Mouse (Mus musculus) limb, embryonic 14.5 days (tissue): Measurements from ENCODE around the gene Pnmal1. TPM values are rescaled to one million over a fixed set of nuclear protein-coding genes. Genes with fewer than 3 reads are reported as not detected.

Source experiments
- ATAC-seq: fragments of 200-750 bp; cut with Nextera tagmentation; 2 replicates; pipeline ENCODE4 v1.8.0; 2017; ENCODE audit warnings: low read depth, moderate number of reproducible peaks, moderate TSS enrichment; ENCODE audit not compliant: low FRiP score
- DNase-seq: peaks from one replicate; pipeline ENCODE4 v3.0.0-alpha.2; 2015; ENCODE audit warnings: low spot score
- H3K27ac ChIP-seq: fragments of 300-500 bp; sonication (generic); replicated peaks from 2 replicates; pipeline ENCODE4 v1.5.1; 2014; ENCODE audit warnings: low read depth, mild to moderate bottlenecking, low read length, moderate library complexity, mixed read lengths
- H3K27me3 ChIP-seq: fragments of 300-500 bp; sonication (generic); 2 replicates; pipeline ENCODE4 v1.6.1; 2014; ENCODE audit warnings: low read length, mixed read lengths; ENCODE audit not compliant: control insufficient read depth, insufficient read depth
- H3K36me3 ChIP-seq: fragments of 300-500 bp; sonication (generic); 2 replicates; pipeline ENCODE4 v1.6.1; 2014; ENCODE audit warnings: mild to moderate bottlenecking, low read length, moderate library complexity, mixed read lengths; ENCODE audit not compliant: control insufficient read depth, insufficient read depth
- H3K4me1 ChIP-seq: fragments of 300-500 bp; sonication (generic); 2 replicates; pipeline ENCODE4 v1.6.1; 2014; ENCODE audit warnings: antibody characterized with exemption, low read length, mixed read lengths; ENCODE audit not compliant: control insufficient read depth, insufficient read depth
- H3K4me2 ChIP-seq: fragments of 300-500 bp; sonication (generic); replicated peaks from 2 replicates; pipeline ENCODE4 v1.6.1; 2014; ENCODE audit warnings: low read depth, mild to moderate bottlenecking, low read length, moderate library complexity; ENCODE audit not compliant: severe bottlenecking
- H3K4me3 ChIP-seq: fragments of 300-500 bp; sonication (generic); replicated peaks from 2 replicates; pipeline ENCODE4 v1.5.1; 2014; ENCODE audit warnings: low read length
- H3K9ac ChIP-seq: fragments of 300-500 bp; sonication (generic); 2 replicates; pipeline ENCODE4 v1.6.1; 2014; ENCODE audit warnings: mild to moderate bottlenecking, low read depth, low read length, moderate library complexity; ENCODE audit not compliant: severe bottlenecking
- H3K9me3 ChIP-seq: fragments of 300-500 bp; sonication (generic); 2 replicates; pipeline ENCODE4 v1.6.1; 2016; ENCODE audit warnings: low read length; ENCODE audit not compliant: control insufficient read depth
- POLR2A ChIP-seq: fragments of 200-500 bp; IDR thresholded peaks from 2 replicates; pipeline ENCODE4 v1.8.0; 2012; ENCODE audit warnings: inconsistent platforms, mild to moderate bottlenecking, moderate library complexity, borderline replicate concordance; ENCODE audit not compliant: insufficient read depth, insufficient read length; ENCODE audit errors: extremely low read depth
- WGBS: fragments of 180-500 bp; shearing (Covaris S2); extraction: QIAGEN DNeasy Blood & Tissue Kit; methylation state at CpG from one replicate; pipeline ENCODE4 v1.1.7; 2014; 5-methylcytosine and 5-hydroxymethylcytosine counted together
- polyA plus RNA-seq, 2 experiments: library from polyadenylated mRNA; depleted of rRNA in 1 of 2; stranded (reverse) in 1 of 2; unstranded in 1 of 2; fragments of >200 nt; fragmentation: Nextera tagmentation in 1 of 2; extraction: Ambion mirVana in 1 of 2; gene quantifications; 2 replicates each; pipeline versions ENCODE4 v1.2.1 to v1.2.3; 2012 to 2014

Pnmal1 gene
- polyA plus RNA-seq, 2 experiments, result 0.43 to 0.49 TPM

GRCm38 (mm10) chr7:16961678-16962077 lies 2.2 kb downstream of the Pnmal1 start:
- Histone ChIP-seq H3K4me2 (no peak overlapping the region), H3K4me3 (no peak overlapping the region), H3K36me3 (no peaks in the 10 kb centered on the region), H3K9me3 (no peaks in the 10 kb centered on the region), H3K27ac (no peak overlapping the region), H3K4me1 (no peaks in the 10 kb centered on the region), H3K27me3 (no peaks in the 10 kb centered on the region), H3K9ac (no peak overlapping the region)
- no peak for ATAC-seq
- no peak for DNase-seq
- no peak for TF ChIP-seq POLR2A
- WGBS, result 55% methylated on average over 5 of the region's 5 CpGs

DNA sequence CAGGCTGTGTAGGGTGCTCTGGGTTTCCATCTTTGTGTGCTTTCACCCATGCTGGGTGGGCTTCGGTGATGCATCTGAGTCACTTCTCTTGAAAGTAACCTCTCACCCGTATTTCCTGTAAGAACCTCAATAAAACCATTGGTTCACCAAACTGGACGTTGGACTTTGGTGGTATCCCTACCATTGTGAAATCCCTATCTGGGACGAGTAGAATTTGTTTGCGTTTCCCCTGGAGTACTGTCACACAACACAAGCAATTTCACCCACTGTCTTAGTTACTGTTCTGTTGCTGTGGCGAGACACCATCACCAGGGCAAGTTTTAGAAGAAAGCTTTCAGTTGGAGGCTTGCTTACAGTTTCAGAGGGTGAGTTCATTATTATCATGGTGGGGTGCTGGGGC lies 8.9 kb downstream of the Pnmal1 start:
- Histone ChIP-seq H3K27ac (no peak overlapping the region), H3K36me3 (no peaks in the 10 kb centered on the region), H3K9me3 (no peaks in the 10 kb centered on the region), H3K4me1 (no peaks in the 10 kb centered on the region), H3K9ac (no peak overlapping the region), H3K4me2 (no peak overlapping the region), H3K4me3 (no peak overlapping the region), H3K27me3 (no peaks in the 10 kb centered on the region)
- no peak for TF ChIP-seq POLR2A
- 89% methylated on average over 6 of the region's 6 CpGs for WGBS
- no peak for ATAC-seq
- no peak for DNase-seq

GRCm38 (mm10) chr7:16971160-16971559 lies 11.7 kb downstream of the Pnmal1 start:
- H3K27me3 ChIP-seq, result no peaks in the 10 kb centered on the region
- no peaks in the 10 kb centered on the region for H3K36me3 ChIP-seq
- no peak overlapping the region for H3K9ac ChIP-seq
- no peak for ATAC-seq
- H3K27ac ChIP-seq, result no peak overlapping the region
- no peak overlapping the region for H3K4me2 ChIP-seq
- DNase-seq, result no peak
- H3K4me1 ChIP-seq, result no peaks in the 10 kb centered on the region
- no peak for TF ChIP-seq POLR2A
- WGBS, result 87% methylated on average over 3 of the region's 3 CpGs
- H3K9me3 ChIP-seq, result no peaks in the 10 kb centered on the region
- H3K4me3 ChIP-seq, result no peak overlapping the region

DNA sequence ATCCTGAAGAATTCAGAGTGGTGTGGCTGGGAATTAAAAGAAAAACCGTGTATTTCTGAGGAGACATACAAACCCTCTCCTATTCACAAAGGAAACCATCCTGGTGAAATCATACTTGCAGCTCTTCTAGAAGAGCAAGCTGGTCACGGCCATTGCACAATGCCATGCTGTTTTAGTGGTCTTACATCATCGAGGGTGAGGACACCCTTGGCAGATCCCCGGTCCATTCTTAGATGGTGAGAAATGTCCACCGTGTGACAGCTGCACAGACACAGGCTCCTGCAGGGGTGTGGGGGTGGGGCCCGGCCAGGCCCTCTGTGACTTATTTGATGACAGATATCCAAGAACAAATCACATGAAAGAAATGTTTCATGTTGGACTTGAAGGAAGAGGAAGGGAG lies 14.5 kb downstream of the Pnmal1 start:
- peak; percentile 19 for DNase-seq

GRCm38 (mm10) chr7:16976298-16976697 lies 16.8 kb downstream of the Pnmal1 start:
- TF ChIP-seq POLR2A, result no peak
- H3K4me1 ChIP-seq, result peaks cover 12% of the 10 kb centered on the region
- H3K9me3 ChIP-seq, result no peaks in the 10 kb centered on the region
- H3K4me3 ChIP-seq, result no peak overlapping the region
- ATAC-seq (no peak), DNase-seq (no peak)
- no peaks in the 10 kb centered on the region for H3K27me3 ChIP-seq
- H3K4me2 ChIP-seq, result no peak overlapping the region
- no peak overlapping the region for H3K9ac ChIP-seq
- no peaks in the 10 kb centered on the region for H3K36me3 ChIP-seq
- 66% methylated on average over 8 of the region's 8 CpGs for WGBS
- no peak overlapping the region for H3K27ac ChIP-seq

More for the DNA sequence above, 14.5 kb downstream of the Pnmal1 start:
- Histone ChIP-seq H3K4me1 (no peaks in the 10 kb centered on the region), H3K27ac (no peak overlapping the region), H3K4me3 (no peak overlapping the region), H3K27me3 (no peaks in the 10 kb centered on the region), H3K36me3 (no peaks in the 10 kb centered on the region), H3K9me3 (no peaks in the 10 kb centered on the region), H3K4me2 (no peak overlapping the region), H3K9ac (no peak overlapping the region)
- TF ChIP-seq POLR2A, result no peak
- 68% methylated on average over 6 of the region's 6 CpGs for WGBS
- ATAC-seq, result peak; percentile 79

GRCm38 (mm10) chr7:16978173-16978572 lies 18.7 kb downstream of the Pnmal1 start:
- WGBS, result 82% methylated on average over 6 of the region's 6 CpGs
- no peaks in the 10 kb centered on the region for H3K36me3 ChIP-seq
- H3K9me3 ChIP-seq, result no peaks in the 10 kb centered on the region
- H3K4me2 ChIP-seq, result no peak overlapping the region
- H3K4me1 ChIP-seq, result peaks cover 21% of the 10 kb centered on the region
- H3K27me3 ChIP-seq, result no peaks in the 10 kb centered on the region
- H3K9ac ChIP-seq, result no peak overlapping the region
- no peak for ATAC-seq
- TF ChIP-seq POLR2A, result no peak
- no peak overlapping the region for H3K4me3 ChIP-seq
- no peak for DNase-seq
- no peak overlapping the region for H3K27ac ChIP-seq
